Mouse (Mus musculus): ENCODE data around the gene Slc19a1. TPM values are rescaled to one million over a fixed set of nuclear protein-coding genes. Genes with fewer than 3 reads are reported as not detected.

The Slc19a1 gene
- polyA plus RNA-seq, 1 experiment from 2014 or later = 30.0 TPM

DNA sequence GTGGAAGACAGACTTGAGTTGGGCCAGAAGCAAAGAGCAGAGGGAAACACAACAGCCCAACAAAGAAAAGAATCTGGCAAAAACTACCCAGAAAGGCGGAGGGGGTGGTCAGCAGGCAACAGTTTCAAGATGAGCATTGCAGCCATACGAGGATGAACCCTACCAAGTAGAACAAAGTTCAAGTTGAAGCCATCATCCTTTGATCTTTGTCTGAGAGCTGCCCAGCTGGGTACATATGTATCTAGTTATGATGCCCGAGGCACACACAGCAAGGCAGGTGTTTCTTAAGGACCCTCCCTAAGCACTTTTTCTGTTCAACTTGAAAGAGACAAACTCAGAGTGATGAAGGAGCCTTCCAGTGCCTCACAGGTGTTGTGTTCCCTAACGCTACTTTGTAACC lies 67.7 kb downstream of the Slc19a1 start:
- ATAC-seq (ENCODE audit: low FRiP score, low read depth) = no peak
- Histone ChIP-seq H3K9ac (no peak overlapping the region), H3K4me2 (replicated peaks) (no peak overlapping the region), H3K27me3 (no peaks in the 10 kb centered on the region), H3K4me3 (no peak overlapping the region), H3K9me3 (no peaks in the 10 kb centered on the region), H3K4me1 (peaks cover 18% of the 10 kb centered on the region; the same call in 1 of the 2 replicates), H3K36me3 (peaks cover 4% of the 10 kb centered on the region; the same call in 1 of the 2 replicates), H3K27ac (no peak overlapping the region)
- 69% methylated on average over 4 of the region's 4 CpGs for WGBS

DNA sequence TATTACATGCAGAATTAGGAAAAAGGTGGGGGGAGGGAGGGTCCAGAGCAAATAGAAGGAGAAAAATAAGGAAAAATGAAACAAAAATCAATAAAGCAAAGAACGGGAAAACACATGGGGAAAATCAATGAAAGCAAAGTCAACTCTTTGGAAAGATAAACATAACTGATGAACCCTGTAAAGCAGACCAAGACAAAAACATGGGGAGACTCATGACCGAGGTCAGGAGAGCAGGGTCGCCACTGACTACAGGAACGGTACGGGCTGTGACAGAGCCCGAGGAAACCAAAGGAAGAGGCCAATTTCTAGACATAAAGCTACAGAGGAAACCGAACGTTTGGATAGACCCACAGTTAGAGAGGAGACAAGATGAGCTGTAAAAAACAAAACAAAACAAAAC lies 71.6 kb downstream of the Slc19a1 start:
- Histone ChIP-seq H3K27ac (no peak overlapping the region), H3K9ac (no peak overlapping the region), H3K4me1 (0 out of 2 replicates have a peak, but pooled peaks cover 6% of the 10 kb centered on the region), H3K9me3 (no peaks in the 10 kb centered on the region), H3K4me3 (no peak overlapping the region), H3K4me2 (replicated peaks) (no peak overlapping the region), H3K36me3 (no peaks in the 10 kb centered on the region), H3K27me3 (no peaks in the 10 kb centered on the region)
- 78% methylated on average over 8 of the region's 8 CpGs for WGBS
- no peak for ATAC-seq (ENCODE audit: low FRiP score, low read depth)

DNA sequence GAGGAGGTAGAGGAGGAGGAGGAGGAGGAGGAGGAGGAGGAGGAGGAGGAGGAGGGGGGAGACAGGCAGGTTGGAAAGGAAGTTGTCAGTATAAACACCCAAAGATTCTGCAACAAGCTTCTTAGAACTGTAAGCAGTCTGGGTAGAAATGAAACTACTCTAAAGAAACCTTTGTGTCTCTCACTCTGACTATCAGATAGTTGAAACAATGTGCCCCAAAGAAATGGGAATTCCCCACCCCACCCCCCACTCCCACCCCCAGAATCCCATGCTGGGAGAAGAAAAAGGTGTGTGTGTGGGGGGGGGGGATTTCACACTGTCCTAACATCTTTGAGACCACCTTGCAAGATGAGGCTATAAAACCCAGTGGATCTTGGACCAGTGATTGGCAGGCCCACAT lies 72.3 kb downstream of the Slc19a1 start:
- no peaks in the 10 kb centered on the region for H3K4me1 ChIP-seq
- no peak overlapping the region for H3K9ac ChIP-seq
- H3K9me3 ChIP-seq = no peaks in the 10 kb centered on the region
- no peak overlapping the region for H3K4me3 ChIP-seq
- no peaks in the 10 kb centered on the region for H3K27me3 ChIP-seq
- H3K27ac ChIP-seq = no peak overlapping the region
- no peak overlapping the region for H3K4me2 ChIP-seq (replicated peaks)
- ATAC-seq (ENCODE audit: low FRiP score, low read depth) = no peak
- H3K36me3 ChIP-seq = no peaks in the 10 kb centered on the region

DNA sequence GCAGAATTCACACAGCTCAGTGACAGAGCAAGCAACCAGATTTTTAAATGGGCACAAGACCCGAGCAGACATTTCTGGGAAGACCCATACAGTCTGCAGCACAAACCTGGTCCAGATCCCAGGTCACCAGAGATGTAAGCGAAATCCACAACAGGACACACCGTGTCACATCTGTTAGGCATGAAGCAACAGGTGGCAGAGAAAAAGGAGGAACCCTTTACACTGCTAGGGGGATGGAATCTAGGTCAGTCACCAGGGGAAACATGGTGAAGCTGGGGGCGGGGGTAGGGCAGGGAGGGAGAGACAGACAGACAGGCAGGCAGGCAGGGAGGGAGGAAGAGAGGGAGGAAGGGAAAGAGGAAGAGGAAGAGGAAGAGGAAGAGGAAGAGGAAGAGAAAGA lies 76.1 kb downstream of the Slc19a1 start:
- peaks cover 16% of the 10 kb centered on the region for H3K4me1 ChIP-seq
- no peak overlapping the region for H3K4me2 ChIP-seq (replicated peaks)
- no peak overlapping the region for H3K27ac ChIP-seq
- H3K27me3 ChIP-seq = no peaks in the 10 kb centered on the region
- 64% methylated on average over 4 of the region's 4 CpGs for WGBS
- H3K4me3 ChIP-seq = no peak overlapping the region
- no peak overlapping the region for H3K9ac ChIP-seq
- ATAC-seq (ENCODE audit: low FRiP score, low read depth) = no peak
- H3K36me3 ChIP-seq = no peaks in the 10 kb centered on the region
- no peaks in the 10 kb centered on the region for H3K9me3 ChIP-seq

DNA sequence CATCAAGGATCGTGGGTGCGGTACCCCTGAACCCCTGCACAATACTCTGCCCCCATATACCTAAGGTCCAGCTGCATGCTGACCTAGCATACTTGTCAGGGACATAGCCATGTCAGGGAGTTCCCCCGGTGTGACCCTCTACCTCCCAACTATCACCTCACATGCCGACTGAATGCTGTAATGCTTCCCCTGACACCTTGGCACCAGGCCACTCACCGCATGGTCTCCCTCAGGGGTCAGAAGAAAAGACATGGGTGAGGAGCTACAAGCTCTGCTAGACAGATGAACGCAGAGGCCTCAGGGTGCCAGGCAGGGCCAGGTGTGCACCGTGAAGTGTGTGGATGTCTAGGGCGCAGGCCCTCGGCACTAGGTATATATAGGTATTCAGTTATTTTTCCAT lies 78.0 kb downstream of the Slc19a1 start:
- ATAC-seq (ENCODE audit: low FRiP score, low read depth) = no peak
- peaks cover 32% of the 10 kb centered on the region for H3K4me1 ChIP-seq
- H3K9ac ChIP-seq = no peak overlapping the region
- no peaks in the 10 kb centered on the region for H3K27me3 ChIP-seq
- H3K27ac ChIP-seq = no peak overlapping the region
- H3K9me3 ChIP-seq = no peaks in the 10 kb centered on the region
- H3K4me3 ChIP-seq = no peak overlapping the region
- H3K4me2 ChIP-seq (replicated peaks) = no peak overlapping the region
- H3K36me3 ChIP-seq = no peaks in the 10 kb centered on the region
- 83% methylated on average over 9 of the region's 9 CpGs for WGBS

Other genes starting within 250 kb of the Slc19a1 start
- gene Pcbp3, start 70.4 kb upstream of the Slc19a1 start, polyA plus RNA-seq (2015; fragmentation: Nextera tagmentation; extraction: Ambion mirVana) = 31.2 and 31.6 TPM in 2 replicates
- 79.0 and 87.8 TPM in 2 replicates for gene Col18a1, start 134.3 kb downstream of the Slc19a1 start, polyA plus RNA-seq (2015; fragmentation: Nextera tagmentation; extraction: Ambion mirVana)
- 148 and 151 TPM in 2 replicates for gene Pofut2, start 227.0 kb downstream of the Slc19a1 start, polyA plus RNA-seq (2015; fragmentation: Nextera tagmentation; extraction: Ambion mirVana)